Mouse (Mus musculus) hindbrain, embryonic 14.5 days (tissue): ENCODE measurements around the gene Sdr42e1. TPM values are rescaled to one million over a fixed set of nuclear protein-coding genes. Genes with fewer than 3 reads are reported as not detected.

Source experiments
- ATAC-seq: fragments of 200-750 bp; cut with Nextera tagmentation; 2 replicates; pipeline ENCODE4 v1.8.0; 2017; ENCODE audit warnings: moderate number of reproducible peaks, mild to moderate bottlenecking, moderate TSS enrichment, moderate library complexity; ENCODE audit not compliant: low FRiP score
- DNase-seq: peaks from one replicate; pipeline ENCODE4 v3.0.0-alpha.2; 2015; ENCODE audit warnings: low spot score
- H3K27ac ChIP-seq: fragments of 300-500 bp; sonication (generic); 2 replicates; pipeline ENCODE4 v1.5.1; 2014; ENCODE audit warnings: mild to moderate bottlenecking, moderate library complexity
- H3K27me3 ChIP-seq: fragments of 300-500 bp; sonication (generic); 2 replicates; pipeline ENCODE4 v1.6.1; 2014; ENCODE audit warnings: mild to moderate bottlenecking, low read length, mixed read lengths; ENCODE audit not compliant: control insufficient read depth, insufficient read depth
- H3K36me3 ChIP-seq: fragments of 300-500 bp; sonication (generic); replicated peaks from 2 replicates; pipeline ENCODE4 v1.6.1; 2014; ENCODE audit not compliant: control insufficient read depth, insufficient read depth
- H3K4me1 ChIP-seq: fragments of 300-500 bp; sonication (generic); replicated peaks from 2 replicates; pipeline ENCODE4 v1.6.1; 2014; ENCODE audit warnings: antibody characterized with exemption, low read length, mixed read lengths; ENCODE audit not compliant: control insufficient read depth, insufficient read depth
- H3K4me2 ChIP-seq: fragments of 300-500 bp; sonication (generic); replicated peaks from 2 replicates; pipeline ENCODE4 v1.6.1; 2014; ENCODE audit warnings: mild to moderate bottlenecking, moderate library complexity
- H3K4me3 ChIP-seq: fragments of 300-500 bp; sonication (generic); replicated peaks from 2 replicates; pipeline ENCODE4 v1.5.1; 2014; ENCODE audit warnings: mild to moderate bottlenecking, low read length
- H3K9ac ChIP-seq: fragments of 300-500 bp; sonication (generic); 2 replicates; pipeline ENCODE4 v1.6.1; 2014
- H3K9me3 ChIP-seq: fragments of 300-500 bp; sonication (generic); 2 replicates; pipeline ENCODE4 v1.6.1; 2016; ENCODE audit warnings: low read length; ENCODE audit not compliant: control insufficient read depth
- WGBS: fragments of 180-500 bp; shearing (Covaris S2); extraction: QIAGEN DNeasy Blood & Tissue Kit; methylation state at CpG from one replicate; pipeline ENCODE4 v1.1.7; 2014; 5-methylcytosine and 5-hydroxymethylcytosine counted together
- polyA plus RNA-seq: library from polyadenylated mRNA; unstranded; fragments of >200 nt; fragmentation: Nextera tagmentation; extraction: Ambion mirVana; gene quantifications from 2 replicates; pipeline ENCODE4 v1.2.1, GENCODE M21; 2014

Gene Sdr42e1
- polyA plus RNA-seq, 1 experiment from 2014 or later: 1.6 TPM

GRCm38 (mm10) chr8:117639631-117640030, 33.9 kb downstream of the Sdr42e1 start:
- Histone ChIP-seq H3K4me1 (no peaks in the 10 kb centered on the region), H3K9me3 (no peaks in the 10 kb centered on the region), H3K4me3 (no peak overlapping the region), H3K27me3 (no peaks in the 10 kb centered on the region), H3K36me3 (no peaks in the 10 kb centered on the region), H3K27ac (no peak overlapping the region), H3K9ac (no peak overlapping the region), H3K4me2 (no peak overlapping the region)
- WGBS: 93% methylated on average over 9 of the region's 9 CpGs
- DNase-seq (no peak), ATAC-seq (no peak)

- H3K4me2 ChIP-seq: no peak overlapping the region
- no peak for ATAC-seq
- WGBS: 62% methylated on average over 3 of the region's 3 CpGs
Measured at GRCm38 (mm10) chr8:117637462-117637861, 36.0 kb downstream of the Sdr42e1 start.

GRCm38 (mm10) chr8:117634406-117634805, 39.1 kb downstream of the Sdr42e1 start:
- H3K4me2 ChIP-seq: no peak overlapping the region
- H3K36me3 ChIP-seq: no peaks in the 10 kb centered on the region
- H3K27ac ChIP-seq: no peak overlapping the region
- ATAC-seq (no peak), DNase-seq (no peak)
- WGBS: 85% methylated on average over 7 of the region's 7 CpGs
- H3K27me3 ChIP-seq: no peaks in the 10 kb centered on the region
- H3K9me3 ChIP-seq: no peaks in the 10 kb centered on the region
- no peak overlapping the region for H3K4me3 ChIP-seq
- no peak overlapping the region for H3K9ac ChIP-seq
- H3K4me1 ChIP-seq: no peaks in the 10 kb centered on the region

More at GRCm38 (mm10) chr8:117637462-117637861, 36.0 kb downstream of the Sdr42e1 start:
- Histone ChIP-seq H3K36me3 (no peaks in the 10 kb centered on the region), H3K9me3 (no peaks in the 10 kb centered on the region), H3K4me1 (no peaks in the 10 kb centered on the region), H3K27ac (no peak overlapping the region), H3K27me3 (no peaks in the 10 kb centered on the region), H3K4me3 (no peak overlapping the region), H3K9ac (no peak overlapping the region)
- DNase-seq: no peak

GRCm38 (mm10) chr8:117632532-117632931, 41.0 kb downstream of the Sdr42e1 start:
- Histone ChIP-seq H3K4me3 (no peak overlapping the region), H3K27me3 (no peaks in the 10 kb centered on the region), H3K9ac (no peak overlapping the region), H3K4me1 (no peaks in the 10 kb centered on the region), H3K36me3 (no peaks in the 10 kb centered on the region), H3K27ac (no peak overlapping the region), H3K9me3 (no peaks in the 10 kb centered on the region), H3K4me2 (no peak overlapping the region)
- no peak for DNase-seq
- 89% methylated on average over 5 of the region's 5 CpGs for WGBS
- ATAC-seq: no peak

GRCm38 (mm10) chr8:117627096-117627495, 46.4 kb downstream of the Sdr42e1 start:
- H3K27me3 ChIP-seq: no peaks in the 10 kb centered on the region
- no peak overlapping the region for H3K4me3 ChIP-seq
- 0 out of 2 replicates have a peak, but pooled peaks cover 5% of the 10 kb centered on the region for H3K9me3 ChIP-seq
- H3K4me2 ChIP-seq: no peak overlapping the region
- no peak overlapping the region for H3K9ac ChIP-seq
- WGBS: 63% methylated on average over 9 of the region's 9 CpGs
- DNase-seq (no peak), ATAC-seq (no peak)
- H3K36me3 ChIP-seq: no peaks in the 10 kb centered on the region
- no peak overlapping the region for H3K27ac ChIP-seq
- H3K4me1 ChIP-seq: no peaks in the 10 kb centered on the region

- ATAC-seq: no peak
- 65% methylated on average over 12 of the region's 14 CpGs for WGBS
- H3K27ac ChIP-seq: no peak overlapping the region
Measured at GRCm38 (mm10) chr8:117626040-117626838, 47.2 kb downstream of the Sdr42e1 start.

DNA sequence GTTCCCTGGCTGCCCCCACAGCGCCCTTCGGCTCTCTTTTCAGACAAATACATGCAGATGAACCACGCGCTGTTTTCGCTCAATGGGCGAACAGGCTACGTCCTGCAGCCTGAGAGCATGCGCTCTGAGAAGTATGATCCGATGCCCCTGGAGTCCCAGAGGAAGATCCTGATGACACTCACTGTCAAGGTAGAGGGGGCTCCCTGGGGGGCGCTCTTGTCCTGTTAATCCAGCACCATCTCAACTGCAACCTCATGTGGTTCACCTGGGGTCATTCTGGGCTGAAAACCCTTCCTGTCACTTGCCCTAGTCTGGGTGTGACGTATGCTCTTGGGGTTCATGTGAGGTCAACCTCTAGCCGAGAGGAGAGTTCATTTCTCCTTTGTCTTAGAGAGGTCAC, 60.6 kb downstream of the Sdr42e1 start:
- peaks cover 9% of the 10 kb centered on the region for H3K9me3 ChIP-seq
- H3K4me2 ChIP-seq: no peak overlapping the region
- 72% methylated on average over 12 of the region's 12 CpGs for WGBS
- ATAC-seq (no peak), DNase-seq (no peak)
- H3K4me3 ChIP-seq: no peak overlapping the region
- no peak overlapping the region for H3K27ac ChIP-seq
- H3K27me3 ChIP-seq: no peaks in the 10 kb centered on the region
- no peaks in the 10 kb centered on the region for H3K4me1 ChIP-seq
- no peaks in the 10 kb centered on the region for H3K36me3 ChIP-seq
- no peak overlapping the region for H3K9ac ChIP-seq

More at GRCm38 (mm10) chr8:117626040-117626838, 47.2 kb downstream of the Sdr42e1 start:
- Histone ChIP-seq H3K9me3 (0 out of 2 replicates have a peak, but pooled peaks cover 5% of the 10 kb centered on the region), H3K9ac (no peak overlapping the region), H3K4me2 (no peak overlapping the region), H3K4me1 (no peaks in the 10 kb centered on the region), H3K36me3 (no peaks in the 10 kb centered on the region), H3K4me3 (no peak overlapping the region), H3K27me3 (no peaks in the 10 kb centered on the region)
- peak; percentile 82 for DNase-seq

Other genes starting within 250 kb of the Sdr42e1 start
- 1.2 TPM in 2 replicates for gene Plcg2, start 175.4 kb downstream of the Sdr42e1 start, polyA plus RNA-seq
- gene Hsd17b2, start 28.2 kb upstream of the Sdr42e1 start, polyA plus RNA-seq: 0.25 TPM in 1 of 2 replicates, not detected in the other
- gene Mphosph6, start 128.3 kb upstream of the Sdr42e1 start, polyA plus RNA-seq: 28.1 and 30.8 TPM in 2 replicates